Mouse (Mus musculus) hindbrain, embryonic 16.5 days (tissue): ENCODE measurements around the gene Arhgef3. TPM values are rescaled to one million over a fixed set of nuclear protein-coding genes. Genes with fewer than 3 reads are reported as not detected.

Experiments used
- ATAC-seq: fragments of 200-750 bp; cut with Nextera tagmentation; 2 replicates; pipeline ENCODE4 v1.8.0; 2017; ENCODE audit warnings: moderate TSS enrichment, moderate library complexity
- H3K27ac ChIP-seq: fragments of 300-500 bp; sonication (generic); 2 replicates; pipeline ENCODE4 v1.5.1; 2014; ENCODE audit warnings: low read depth, mild to moderate bottlenecking, control low read depth, low read length, moderate library complexity
- H3K27me3 ChIP-seq: fragments of 300-500 bp; sonication (generic); replicated peaks from 2 replicates; pipeline ENCODE4 v1.6.1; 2014; ENCODE audit warnings: low read length; ENCODE audit not compliant: control insufficient read depth, insufficient read depth
- H3K36me3 ChIP-seq: fragments of 300-500 bp; sonication (generic); 2 replicates; pipeline ENCODE4 v1.6.1; 2014; ENCODE audit warnings: mild to moderate bottlenecking, low read length, moderate library complexity, mixed read lengths; ENCODE audit not compliant: control insufficient read depth, insufficient read depth
- H3K4me1 ChIP-seq: fragments of 300-500 bp; sonication (generic); 2 replicates; pipeline ENCODE4 v1.6.1; 2014; ENCODE audit warnings: low read depth, low read length; ENCODE audit not compliant: control insufficient read depth, insufficient read depth
- H3K4me2 ChIP-seq: fragments of 300-500 bp; sonication (generic); 2 replicates; pipeline ENCODE4 v1.6.1; 2014; ENCODE audit warnings: mild to moderate bottlenecking, low read length, control low read depth, moderate library complexity
- H3K4me3 ChIP-seq: fragments of 300-500 bp; sonication (generic); 2 replicates; pipeline ENCODE4 v1.5.1; 2014; ENCODE audit warnings: mild to moderate bottlenecking, low read length, control low read depth, moderate library complexity
- H3K9ac ChIP-seq: fragments of 300-500 bp; sonication (generic); 2 replicates; pipeline ENCODE4 v1.6.1; 2014; ENCODE audit warnings: low read depth, mild to moderate bottlenecking, control low read depth, low read length, moderate library complexity
- H3K9me3 ChIP-seq: fragments of 300-500 bp; sonication (generic); 2 replicates; pipeline ENCODE4 v1.6.1; 2014; ENCODE audit warnings: mild to moderate bottlenecking, low read length, moderate library complexity; ENCODE audit not compliant: control insufficient read depth
- WGBS: fragments of 180-500 bp; shearing (Covaris S2); extraction: QIAGEN DNeasy Blood & Tissue Kit; methylation state at CpG from one replicate; pipeline ENCODE4 v1.1.7; 2014; 5-methylcytosine and 5-hydroxymethylcytosine counted together
- polyA plus RNA-seq: library from polyadenylated mRNA; unstranded; fragments of >200 nt; fragmentation: Nextera tagmentation; extraction: Ambion mirVana; gene quantifications from 2 replicates; pipeline ENCODE4 v1.2.1, GENCODE M21; 2015

Arhgef3 gene
- polyA plus RNA-seq, 1 experiment from 2014 or later = 18.4 TPM

DNA sequence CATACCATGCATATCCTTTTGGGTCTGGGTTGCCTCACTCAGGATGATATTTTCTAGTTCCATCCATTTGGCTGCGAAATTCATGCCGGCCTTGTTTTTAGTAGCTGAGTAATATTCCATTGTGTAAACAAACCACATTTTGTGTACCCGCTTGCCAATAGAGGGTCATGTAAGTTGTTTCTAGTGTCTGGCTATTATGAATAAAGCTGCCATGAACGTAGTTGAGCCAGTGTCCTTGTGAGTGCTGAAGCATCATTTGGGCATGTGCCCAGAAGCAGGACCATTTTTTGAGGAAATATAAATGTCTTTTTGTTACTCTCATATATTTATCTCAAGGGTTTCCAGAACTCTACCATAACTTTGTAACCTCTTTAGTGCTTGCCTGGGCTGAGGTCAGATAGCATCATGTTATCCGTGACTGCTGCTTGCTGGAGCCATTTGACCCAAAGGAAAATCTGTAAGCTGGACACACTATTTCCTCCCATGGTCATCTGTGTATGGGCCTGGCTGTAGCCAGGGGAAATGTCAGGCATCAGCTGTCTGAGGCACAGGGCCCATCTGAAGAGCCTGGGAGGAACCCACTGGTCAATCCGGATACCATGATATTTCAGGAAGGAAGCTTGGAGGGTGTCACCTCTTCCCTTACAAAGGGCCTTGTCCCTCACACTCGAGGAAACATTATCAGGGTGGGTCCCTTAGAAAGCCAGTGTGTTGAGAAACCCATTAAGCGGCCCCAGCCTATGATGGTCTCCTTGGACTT, 63.3 kb downstream of the Arhgef3 start:
- WGBS = 85% methylated on average over 8 of the region's 8 CpGs
- no peak for ATAC-seq

DNA sequence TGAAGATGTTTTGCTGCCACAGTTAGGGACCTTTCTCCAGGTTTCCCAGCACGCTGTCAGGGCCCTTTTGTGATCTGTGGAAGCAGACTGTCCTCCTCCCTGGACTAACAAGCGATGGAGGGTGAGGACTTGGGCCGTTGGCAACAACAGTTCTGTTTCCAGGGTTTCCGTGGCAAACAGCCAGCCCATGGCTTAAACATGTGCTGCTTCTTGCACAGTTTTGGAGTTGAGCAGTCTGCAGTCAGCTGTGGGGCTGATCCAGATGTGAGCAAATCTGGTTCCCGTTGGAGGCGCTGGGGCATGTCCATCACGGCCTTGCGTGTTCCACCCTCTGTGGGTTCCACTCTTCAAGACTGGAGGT, 63.8 kb downstream of the Arhgef3 start:
- ATAC-seq = no peak; the same call in 1 of the 2 replicates
- H3K4me2 ChIP-seq = no peak overlapping the region
- H3K27ac ChIP-seq = no peak overlapping the region
- no peaks in the 10 kb centered on the region for H3K36me3 ChIP-seq
- 63% methylated on average over 8 of the region's 8 CpGs for WGBS
- peaks cover 5% of the 10 kb centered on the region for H3K4me1 ChIP-seq
- no peaks in the 10 kb centered on the region for H3K27me3 ChIP-seq
- H3K9ac ChIP-seq = no peak overlapping the region
- no peaks in the 10 kb centered on the region for H3K9me3 ChIP-seq
- H3K4me3 ChIP-seq = no peak overlapping the region

More for the DNA sequence above, 63.3 kb downstream of the Arhgef3 start:
- Histone ChIP-seq H3K9ac (no peak overlapping the region), H3K4me3 (no peak overlapping the region), H3K36me3 (no peaks in the 10 kb centered on the region), H3K27me3 (no peaks in the 10 kb centered on the region), H3K27ac (no peak overlapping the region), H3K9me3 (no peaks in the 10 kb centered on the region), H3K4me2 (no peak overlapping the region), H3K4me1 (peaks cover under 1% of the 10 kb centered on the region; the same call in 1 of the 2 replicates)

DNA sequence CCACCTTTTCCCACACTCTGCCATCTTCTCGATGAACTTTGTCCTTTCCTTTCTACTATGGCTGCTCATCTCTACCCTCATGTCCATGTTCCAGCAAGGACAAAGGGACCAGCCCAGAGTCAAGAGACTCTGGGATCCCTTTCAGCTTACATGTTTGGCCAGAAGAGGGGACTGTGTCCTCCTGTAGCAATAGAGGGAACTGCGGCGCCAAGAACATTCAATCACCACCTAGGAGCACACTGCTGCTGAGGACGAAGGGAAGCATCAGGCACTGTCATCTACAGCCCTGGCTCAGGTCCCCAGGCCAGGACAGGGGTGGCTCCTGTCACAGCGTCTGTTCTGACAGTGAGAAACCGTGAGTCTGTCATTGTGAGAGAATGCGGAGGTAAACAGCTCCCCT, 65.1 kb downstream of the Arhgef3 start:
- Histone ChIP-seq H3K4me3 (no peak overlapping the region), H3K4me2 (no peak overlapping the region), H3K27me3 (no peaks in the 10 kb centered on the region), H3K36me3 (no peaks in the 10 kb centered on the region), H3K9ac (no peak overlapping the region), H3K4me1 (peaks cover 5% of the 10 kb centered on the region), H3K9me3 (no peaks in the 10 kb centered on the region), H3K27ac (no peak overlapping the region)
- ATAC-seq = no peak
- 91% methylated on average over 7 of the region's 7 CpGs for whole genome bisulfite sequencing

DNA sequence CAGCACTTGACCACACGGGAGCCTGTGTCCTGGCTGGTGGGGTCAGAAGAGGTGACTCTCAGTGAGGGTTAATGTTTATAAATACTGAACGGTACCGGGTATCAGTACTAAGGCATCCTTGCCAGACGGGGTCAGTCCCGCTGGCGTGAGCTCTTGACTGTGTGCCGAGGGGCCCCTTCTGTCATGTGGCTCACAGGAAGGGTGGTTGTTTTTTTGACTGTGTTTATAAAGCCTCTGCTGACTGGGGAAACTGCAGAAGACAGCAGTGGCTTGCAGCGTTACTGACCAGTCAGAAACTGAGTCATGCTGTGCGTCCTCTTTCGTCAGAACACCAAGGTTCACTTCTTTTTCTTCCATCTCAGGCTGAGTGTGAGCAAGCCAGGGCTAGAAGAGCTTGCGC, 67.4 kb downstream of the Arhgef3 start:
- no peaks in the 10 kb centered on the region for H3K27me3 ChIP-seq
- H3K27ac ChIP-seq = no peak overlapping the region
- H3K4me3 ChIP-seq = no peak overlapping the region
- 72% methylated on average over 11 of the region's 11 CpGs for WGBS
- H3K4me2 ChIP-seq = no peak overlapping the region
- H3K9me3 ChIP-seq = no peaks in the 10 kb centered on the region
- no peak overlapping the region for H3K9ac ChIP-seq
- no peaks in the 10 kb centered on the region for H3K36me3 ChIP-seq
- ATAC-seq = no peak
- H3K4me1 ChIP-seq = peaks cover 5% of the 10 kb centered on the region

DNA sequence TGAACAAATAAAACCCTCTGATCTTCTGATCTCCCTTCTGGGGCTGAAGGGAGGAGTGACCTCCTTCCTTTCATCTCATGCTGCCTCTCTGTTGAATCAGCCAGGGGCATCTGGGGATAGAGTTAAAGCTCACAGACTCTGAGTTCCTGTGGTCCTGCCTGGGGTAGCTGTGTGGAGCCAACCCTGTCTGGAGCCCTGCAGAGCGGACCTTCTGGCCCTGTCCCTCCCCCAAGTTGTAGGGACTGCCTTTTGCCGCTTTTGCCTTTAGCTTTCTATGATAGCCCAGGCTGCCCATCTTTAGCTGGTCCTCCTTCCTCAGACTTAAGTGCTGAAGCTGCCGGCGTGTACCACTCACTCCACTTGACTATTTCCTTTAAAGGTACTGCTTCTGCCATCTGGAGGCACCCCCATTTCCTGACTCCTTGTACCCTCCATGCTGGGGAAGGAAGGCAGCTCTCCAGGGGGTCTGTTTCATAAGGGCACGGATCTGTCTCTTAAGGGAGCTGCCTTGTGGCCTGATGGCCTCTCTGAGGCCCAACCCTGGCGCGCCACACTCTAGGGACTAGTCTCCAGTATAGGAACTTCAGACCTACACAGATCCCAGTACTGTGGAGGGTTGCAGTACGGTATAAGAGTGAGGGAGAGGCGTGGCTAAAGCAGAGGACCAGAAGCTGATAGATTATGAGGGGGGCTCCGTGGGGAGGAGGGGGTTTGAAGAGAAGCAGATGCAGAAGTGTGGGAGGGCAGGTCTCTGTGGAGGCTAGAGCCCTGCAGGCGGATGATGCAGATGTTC, 68.1 kb downstream of the Arhgef3 start:
- WGBS = 70% methylated on average over 11 of the region's 11 CpGs
- Histone ChIP-seq H3K4me3 (no peak overlapping the region), H3K4me2 (no peak overlapping the region), H3K9me3 (no peaks in the 10 kb centered on the region), H3K36me3 (no peaks in the 10 kb centered on the region), H3K27me3 (no peaks in the 10 kb centered on the region), H3K9ac (no peak overlapping the region), H3K4me1 (peaks cover 5% of the 10 kb centered on the region), H3K27ac (no peak overlapping the region)
- no peak for ATAC-seq

DNA sequence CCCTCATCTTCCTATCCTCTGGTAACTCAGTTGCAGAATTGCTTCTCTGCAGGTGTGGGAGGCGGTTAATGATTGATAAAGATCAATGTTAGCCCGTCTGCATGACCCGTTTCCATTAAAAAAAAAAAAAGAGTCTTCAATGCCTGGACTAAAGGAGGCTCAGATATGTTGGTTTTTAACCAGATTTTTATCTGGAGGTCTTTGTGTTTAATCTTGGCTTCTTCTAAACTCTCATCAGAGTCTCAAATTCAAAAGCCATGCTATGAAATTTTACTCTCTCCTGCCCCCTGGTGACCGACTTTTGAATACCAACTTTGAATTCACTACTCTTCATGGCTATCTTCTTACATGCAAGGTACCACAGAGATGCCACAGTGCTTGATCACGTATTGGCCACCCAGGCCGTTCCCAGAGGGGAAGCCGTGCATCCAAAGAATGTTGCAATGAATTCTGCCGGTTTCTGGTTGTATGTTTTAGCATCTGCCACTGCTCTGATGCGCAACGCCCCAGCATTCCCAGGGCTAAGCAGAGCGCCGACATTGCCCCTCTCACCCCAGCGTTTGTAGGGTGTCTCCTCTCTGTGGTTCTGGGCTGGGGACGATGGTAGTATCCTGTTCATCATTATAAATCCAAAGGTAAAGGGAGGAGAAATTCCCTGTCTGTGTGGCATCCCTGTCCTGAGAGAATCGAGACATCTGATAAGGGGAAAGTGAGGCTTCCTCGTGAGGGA, 69.0 kb downstream of the Arhgef3 start:
- H3K9me3 ChIP-seq = no peaks in the 10 kb centered on the region
- no peak overlapping the region for H3K9ac ChIP-seq
- 67% methylated on average over 16 of the region's 16 CpGs for WGBS
- H3K4me1 ChIP-seq = peaks cover 5% of the 10 kb centered on the region
- no peak overlapping the region for H3K4me3 ChIP-seq
- no peaks in the 10 kb centered on the region for H3K27me3 ChIP-seq
- no peak overlapping the region for H3K4me2 ChIP-seq
- ATAC-seq = no peak
- H3K27ac ChIP-seq = no peak overlapping the region
- H3K36me3 ChIP-seq = no peaks in the 10 kb centered on the region

DNA sequence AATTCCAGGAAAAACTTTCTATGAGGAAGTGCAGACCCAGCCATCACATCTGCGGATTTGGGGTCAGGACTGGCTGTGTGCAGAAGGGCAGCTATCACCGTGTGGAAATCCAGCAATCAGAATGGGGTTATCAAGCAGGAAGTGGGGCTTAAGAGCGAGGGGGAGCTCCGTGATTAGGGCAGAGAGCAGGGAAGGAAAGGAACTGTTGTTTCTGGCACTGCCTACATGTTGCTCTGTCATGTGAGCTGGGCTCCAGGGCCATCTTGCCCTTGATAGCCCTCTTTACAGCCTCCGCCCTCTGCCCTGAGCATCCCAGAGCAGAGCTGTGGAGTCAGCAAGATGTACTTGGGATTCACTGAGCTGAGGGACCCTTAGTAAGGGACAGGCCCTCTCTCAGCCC, 71.2 kb downstream of the Arhgef3 start:
- 81% methylated on average over 5 of the region's 5 CpGs for WGBS
- Histone ChIP-seq H3K27ac (no peak overlapping the region), H3K9ac (no peak overlapping the region), H3K36me3 (no peaks in the 10 kb centered on the region), H3K4me3 (no peak overlapping the region), H3K9me3 (no peaks in the 10 kb centered on the region), H3K27me3 (no peaks in the 10 kb centered on the region), H3K4me1 (peaks cover 5% of the 10 kb centered on the region), H3K4me2 (no peak overlapping the region)
- ATAC-seq = no peak

DNA sequence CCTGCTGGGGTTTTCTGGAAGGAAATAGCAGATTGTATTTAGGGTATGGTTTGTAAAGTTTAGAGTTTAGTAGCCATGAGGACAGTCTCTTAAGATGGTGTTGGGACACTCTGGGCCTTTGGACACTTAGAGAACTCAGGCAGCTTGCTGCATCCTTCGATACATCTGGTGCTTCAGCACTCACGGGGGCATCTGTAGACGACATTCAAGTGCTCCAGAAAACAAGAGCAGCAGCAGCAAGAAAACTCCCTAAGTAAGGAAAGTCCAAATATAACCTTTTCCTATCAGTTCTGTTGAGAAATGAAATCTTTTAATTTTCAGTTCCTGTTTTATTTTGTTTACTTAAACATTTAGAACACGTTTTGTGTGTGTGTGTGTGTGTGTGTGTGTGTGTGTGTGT, 71.9 kb downstream of the Arhgef3 start:
- Histone ChIP-seq H3K9ac (no peak overlapping the region), H3K4me2 (no peak overlapping the region), H3K9me3 (no peaks in the 10 kb centered on the region), H3K27me3 (no peaks in the 10 kb centered on the region), H3K4me3 (no peak overlapping the region), H3K4me1 (peaks cover 5% of the 10 kb centered on the region), H3K36me3 (no peaks in the 10 kb centered on the region), H3K27ac (no peak overlapping the region)
- 89% methylated on average over 4 of the region's 4 CpGs for WGBS
- no peak for ATAC-seq

DNA sequence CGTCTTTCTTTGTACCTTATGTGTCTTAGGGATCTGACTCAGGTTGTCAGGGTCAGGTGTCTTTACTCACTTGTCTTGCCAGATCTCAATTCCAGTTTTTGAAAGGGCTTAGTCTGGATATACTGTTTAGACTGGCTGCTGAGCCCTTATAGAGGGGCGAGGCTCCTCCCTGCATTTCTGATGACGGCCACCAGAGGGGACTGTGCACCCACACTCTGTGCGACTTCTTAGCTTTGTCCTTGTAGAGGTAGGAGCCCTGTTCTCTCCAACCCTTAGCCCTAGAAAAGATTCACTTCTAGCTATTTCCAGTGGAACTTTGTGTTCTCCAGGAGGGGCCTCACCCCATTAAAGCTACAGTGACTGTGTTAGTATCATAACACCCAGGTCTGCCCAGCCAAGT, 72.3 kb downstream of the Arhgef3 start:
- no peak overlapping the region for H3K27ac ChIP-seq
- H3K9ac ChIP-seq = no peak overlapping the region
- H3K27me3 ChIP-seq = no peaks in the 10 kb centered on the region
- no peaks in the 10 kb centered on the region for H3K36me3 ChIP-seq
- H3K9me3 ChIP-seq = no peaks in the 10 kb centered on the region
- peak; percentile 91 for ATAC-seq
- peaks cover 5% of the 10 kb centered on the region for H3K4me1 ChIP-seq
- no peak overlapping the region for H3K4me2 ChIP-seq
- no peak overlapping the region for H3K4me3 ChIP-seq
- 11% methylated on average over 4 of the region's 4 CpGs for WGBS
